Comparison of ENCODE assay signal across 7 mouse cellular contexts in genomic region chr11:19007541-19008424, GRCm38 (mm10). TPM values are rescaled to one million over a fixed set of nuclear protein-coding genes. Genes with fewer than 3 reads are reported as not detected.
DNase-seq lines count a peak whose midpoint lies in the region; ATAC-seq lines count a peak whose summit lies in the region.

No protein-coding gene starts in this region.

- H3K27me3 ChIP-seq in intestine, embryonic 16.5 days (replicated peaks; ENCODE audit: control insufficient read depth, insufficient read depth, low read length): no peaks in the 10 kb centered on the region
- H3K27me3 ChIP-seq in midbrain, embryonic 10.5 days (ENCODE audit: low read depth, poor library complexity, severe bottlenecking): peaks cover 76% of the 10 kb centered on the region

- H3K9ac ChIP-seq in intestine, embryonic 16.5 days (ENCODE audit: low read depth, low read length): peak overlapping the region; percentile 66

- H3K4me2 ChIP-seq in intestine, embryonic 16.5 days (ENCODE audit: low read depth, low read length): peak overlapping the region; percentile 53

- H3K9me3 ChIP-seq in intestine, embryonic 16.5 days (ENCODE audit: control insufficient read depth, low read length): no peaks in the 10 kb centered on the region
- H3K9me3 ChIP-seq in midbrain, embryonic 10.5 days (replicated peaks): no peaks in the 10 kb centered on the region

- peak overlapping the region; percentile 93 for H3K27ac ChIP-seq in intestine, embryonic 16.5 days (ENCODE audit: low read length)
- peak overlapping the region; percentile 77 for H3K27ac ChIP-seq in midbrain, embryonic 10.5 days (replicated peaks)

- H3K4me1 ChIP-seq in intestine, embryonic 16.5 days (ENCODE audit: control insufficient read depth, insufficient read depth, low read length): 0 out of 2 replicates have a peak, but pooled peaks cover 5% of the 10 kb centered on the region
- peaks cover 68% of the 10 kb centered on the region for H3K4me1 ChIP-seq in midbrain, embryonic 10.5 days

- peak overlapping the region; percentile 39 for H3K4me3 ChIP-seq in intestine, embryonic 16.5 days (ENCODE audit: low read length)
- H3K4me3 ChIP-seq in midbrain, embryonic 10.5 days: peak overlapping the region; percentile 50

- WGBS in intestine, embryonic 16.5 days: 34% methylated on average over 45 of the region's 45 CpGs
- WGBS in midbrain, embryonic 10.5 days: 4% methylated on average over 45 of the region's 45 CpGs

- DNase-seq in adipocyte (ENCODE audit: low spot score): peak; percentile 22
- DNase-seq in cerebellum, adult 18-20 months: peak; percentile 73 to 79
- peak; percentile 62 for DNase-seq in midbrain, embryonic 10.5 days (ENCODE audit: low spot score)
- DNase-seq in right cerebral cortex, adult 18-20 months: no peak
- DNase-seq in left cerebral cortex, adult 8-10 months (ENCODE audit: low spot score in 2 of 2): no peak

- peak; percentile 78 for ATAC-seq in granulocyte monocyte progenitor cell, adult 5-6 weeks (replicated peaks; ENCODE audit: poor library complexity, severe bottlenecking)
- peak; percentile 34; the same call in 1 of the 2 replicates for ATAC-seq in intestine, embryonic 16.5 days

- H3K36me3 ChIP-seq in intestine, embryonic 16.5 days (ENCODE audit: control insufficient read depth, insufficient read depth, low read length): 0 out of 2 replicates have a peak, but pooled peaks cover 3% of the 10 kb centered on the region
- H3K36me3 ChIP-seq in midbrain, embryonic 10.5 days: peaks cover 22% of the 10 kb centered on the region; the same call in 1 of the 2 replicates

RNA-seq across cellular contexts. Expression of gene Meis1, which starts 11.0 kb away (rescaled TPM):
- total RNA-seq in granulocyte monocyte progenitor cell, adult 5-6 weeks (2014; fragmentation: Nextera tagmentation): 12.6 and 24.4 TPM in 2 replicates
- total RNA-seq in granulocyte monocyte progenitor cell, adult 5-6 weeks (2017): 15.4 and 17.6 TPM in 2 replicates
- polyA plus RNA-seq in intestine, embryonic 16.5 days (2015; fragmentation: Nextera tagmentation; extraction: Ambion mirVana): 76.1 and 84.7 TPM in 2 replicates
- polyA plus RNA-seq in midbrain, embryonic 10.5 days (2016; fragmentation: Nextera tagmentation; extraction: Ambion mirVana): 44.5 and 48.0 TPM in 2 replicates
- total RNA-seq in left cerebral cortex, adult 8-10 months (2022): 10 to 100 TPM in 1 of 4 experiments, 1 to 10 TPM in 3; 6.9 to 10.6 (median 7.7) TPM

Comparison
In these comparisons a context has a peak if more than half of its experiments do, and no peak if none do; other contexts are left out.
1. DNase-seq: peak in adipocyte (single experiment), cerebellum, adult 18-20 months (2 of 2) and midbrain, embryonic 10.5 days (single experiment); none in right cerebral cortex, adult 18-20 months (single experiment) and left cerebral cortex, adult 8-10 months (0 of 2).